Mouse (Mus musculus) C3H10T1/2 (cell line): ENCODE measurements around the gene Olfr1043. TPM values are rescaled to one million over a fixed set of nuclear protein-coding genes. Genes with fewer than 3 reads are reported as not detected.

Source experiments
- polyA plus RNA-seq, 2 experiments: library from polyadenylated mRNA; unstranded; fragments of >200 nt; fragmentation: generic; extraction: Trizol; gene quantifications; one replicate each; pipeline ENCODE4 v1.2.1; 2012; ENCODE audit warnings: missing spikeins in 2 of 2

The Olfr1043 gene
- polyA plus RNA-seq, result not detected

DNA sequence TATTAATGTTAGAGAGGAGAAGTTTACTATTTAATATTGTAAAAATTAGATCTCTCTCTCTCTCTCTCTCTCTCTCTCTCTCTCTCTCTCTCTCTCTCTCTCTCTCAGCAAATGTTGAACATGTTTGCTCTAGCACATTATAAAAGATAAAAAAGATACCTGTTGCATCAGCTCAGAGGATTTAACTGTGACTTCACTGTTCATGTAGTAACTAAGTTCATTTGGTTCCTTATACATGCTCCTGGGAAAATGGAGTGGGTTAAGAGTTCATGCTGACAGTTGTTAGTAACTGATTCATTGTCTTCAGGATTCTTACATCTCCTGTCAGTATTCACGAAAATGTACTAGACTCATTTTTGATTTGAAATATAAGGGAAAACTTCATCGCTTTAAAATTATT is at the start of gene Olfr1043:
Gene Olfr1043 (minus strand): TSS at position 101 of the 400 bp plus-strand sequence.

DNA sequence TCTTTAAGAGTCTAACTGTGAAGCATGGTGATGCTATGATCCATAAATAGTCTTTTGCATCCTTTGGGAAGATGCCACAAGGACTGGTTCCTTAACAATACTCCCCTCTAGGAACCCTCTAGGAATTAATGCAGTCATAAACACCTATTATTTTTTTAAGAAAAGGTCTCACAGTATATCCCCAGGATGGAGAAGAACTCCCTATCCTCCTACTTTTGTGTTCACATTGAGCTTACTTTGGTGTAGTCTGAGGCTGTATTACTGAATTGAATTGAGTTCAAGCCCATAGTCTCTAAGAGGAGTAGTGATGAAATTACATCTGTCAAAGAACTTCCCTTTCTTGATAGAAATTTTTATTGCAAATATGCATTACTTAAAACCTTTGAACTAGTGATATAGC is 35.6 kb upstream of the Olfr1043 start, which contains the start of gene Olfr1045:
Gene Olfr1045 (minus strand): TSS at position 101 of the 400 bp plus-strand sequence.

DNA sequence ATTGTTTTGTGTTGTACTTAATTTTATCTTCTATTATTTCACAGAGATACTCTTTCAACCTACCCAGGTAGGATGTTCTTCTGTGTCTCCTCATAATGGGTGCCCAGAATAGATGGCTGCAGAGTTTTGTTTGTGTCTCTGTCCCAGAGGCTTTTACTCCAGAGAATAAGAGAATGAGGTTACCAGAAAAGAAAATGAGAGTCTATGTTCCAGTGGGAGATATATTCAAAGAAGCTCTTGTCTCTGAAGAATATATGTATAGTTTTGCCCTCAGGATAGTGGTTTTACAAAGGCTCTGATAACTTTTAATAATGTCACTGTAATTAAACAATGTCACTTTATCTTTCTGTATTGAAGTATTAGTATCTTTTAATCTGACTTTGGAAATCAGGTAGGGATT is 18.3 kb upstream of the Olfr1043 start, which contains the start of gene Olfr52:
Gene Olfr52 (minus strand): TSS at position 101 of the 400 bp plus-strand sequence.

DNA sequence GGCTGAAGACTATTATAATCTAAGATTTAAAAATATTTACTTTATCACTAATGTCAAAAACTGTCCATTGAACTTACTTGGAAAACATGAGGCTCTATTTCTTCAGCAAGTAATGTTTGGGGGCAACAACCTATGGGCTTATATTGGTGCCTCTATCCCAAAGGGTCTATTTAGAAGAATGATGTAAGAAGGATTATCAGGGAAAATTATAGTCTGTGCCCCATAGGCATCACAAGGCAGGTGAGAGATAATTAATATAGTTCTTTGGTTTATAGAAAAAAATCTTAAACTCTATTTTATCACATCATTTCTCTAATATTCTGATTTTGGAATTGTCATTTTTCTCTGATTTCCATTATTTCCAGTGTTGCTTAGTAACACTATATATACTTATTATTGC is 10.4 kb upstream of the Olfr1043 start, which contains the start of gene Olfr1044:
Gene Olfr1044 (minus strand): TSS at position 101 of the 400 bp plus-strand sequence.

DNA sequence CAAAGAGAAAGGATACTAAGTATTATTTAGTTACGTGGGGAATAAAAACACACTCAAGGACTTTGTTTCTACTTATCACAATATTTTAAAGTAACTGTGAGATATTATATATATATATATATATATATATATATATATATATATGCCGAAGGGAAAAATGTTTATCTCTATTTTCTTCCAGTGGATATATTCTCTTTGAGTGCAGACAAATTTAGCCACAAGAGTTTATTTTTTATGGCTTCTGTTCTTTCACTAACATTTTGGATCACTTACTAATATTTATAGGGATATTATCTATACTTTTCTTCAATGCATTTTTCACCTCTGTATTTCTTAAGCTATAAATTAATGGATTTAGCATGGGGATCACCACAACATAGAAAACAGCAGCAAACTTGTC is 5.6 kb downstream of the Olfr1043 start, which contains the start of gene Olfr1042:
Gene Olfr1042 (minus strand): TSS at position 101 of the 400 bp plus-strand sequence.

DNA sequence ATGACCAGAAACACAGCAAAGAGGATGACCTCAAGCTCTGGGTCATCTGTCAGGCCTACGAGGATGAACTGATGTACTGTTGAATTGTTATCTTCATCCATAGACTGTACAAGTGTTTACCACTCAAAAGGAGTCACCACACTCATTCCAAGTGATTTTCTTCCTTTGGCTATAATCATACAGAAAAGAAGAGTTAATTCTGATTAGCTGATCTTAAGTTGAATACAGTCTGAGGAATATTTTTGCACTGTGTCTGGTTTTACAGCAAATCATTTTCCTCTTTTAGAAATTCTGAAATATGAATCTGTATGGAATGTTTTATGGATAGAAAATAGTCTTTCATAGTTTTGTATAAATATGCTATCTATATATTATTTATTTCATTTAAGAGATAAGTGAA is 20.7 kb downstream of the Olfr1043 start, which contains the start of gene Olfr1040:
Gene Olfr1040 (minus strand): TSS at position 101 of the 400 bp plus-strand sequence.

DNA sequence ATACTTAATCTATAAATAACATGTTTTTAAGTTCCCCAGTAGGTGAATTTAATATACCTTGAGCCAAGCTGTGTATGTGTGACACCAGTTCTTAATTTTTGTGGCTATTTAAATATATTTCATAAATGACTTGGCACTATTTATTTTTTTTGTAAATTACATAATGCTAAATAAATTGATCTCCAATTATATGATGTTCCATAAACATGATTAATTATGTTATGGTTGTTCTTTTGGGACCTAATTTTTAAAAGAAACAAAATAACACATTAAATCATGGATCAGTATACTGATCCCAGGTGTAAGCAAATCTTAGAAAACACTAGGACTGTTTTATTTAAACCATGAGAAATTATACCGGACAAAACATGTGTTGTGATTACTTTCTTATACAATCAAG is 31.5 kb downstream of the Olfr1043 start, which contains the start of gene Olfr1039:
Gene Olfr1039 (minus strand): TSS at position 101 of the 400 bp plus-strand sequence.

Other genes with a start within 250 kb of the Olfr1043 start
- not detected for gene Olfr1026, start 246.0 kb downstream of the Olfr1043 start, polyA plus RNA-seq
- not detected for gene Olfr1028, start 217.1 kb downstream of the Olfr1043 start, polyA plus RNA-seq
- gene Olfr1029, start 193.6 kb downstream of the Olfr1043 start, polyA plus RNA-seq, result not detected
- gene Olfr1030, start 188.2 kb downstream of the Olfr1043 start, polyA plus RNA-seq, result not detected
- gene Olfr1031, start 177.2 kb downstream of the Olfr1043 start, polyA plus RNA-seq, result not detected
- not detected for gene Olfr1032, start 162.0 kb downstream of the Olfr1043 start, polyA plus RNA-seq
- gene Olfr1033, start 146.9 kb downstream of the Olfr1043 start, polyA plus RNA-seq, result not detected
- gene Olfr1034, start 121.7 kb downstream of the Olfr1043 start, polyA plus RNA-seq, result not detected
- gene Olfr1036, start 93.5 kb downstream of the Olfr1043 start, polyA plus RNA-seq, result not detected
- not detected for gene Olfr1037, start 80.1 kb downstream of the Olfr1043 start, polyA plus RNA-seq
- not detected for gene Olfr1039, start 31.6 kb downstream of the Olfr1043 start, polyA plus RNA-seq
- gene Olfr1040, start 20.8 kb downstream of the Olfr1043 start, polyA plus RNA-seq, result not detected
- not detected for gene Olfr1042, start 5.7 kb downstream of the Olfr1043 start, polyA plus RNA-seq
- not detected for gene Olfr1044, start 10.3 kb upstream of the Olfr1043 start, polyA plus RNA-seq
- gene Olfr52, start 18.2 kb upstream of the Olfr1043 start, polyA plus RNA-seq, result not detected
- gene Olfr1045, start 35.5 kb upstream of the Olfr1043 start, polyA plus RNA-seq, result not detected
- gene Olfr1046, start 51.8 kb upstream of the Olfr1043 start, polyA plus RNA-seq, result not detected
- gene Olfr1047, start 63.9 kb upstream of the Olfr1043 start, polyA plus RNA-seq, result not detected
- not detected for gene Olfr1048, start 72.8 kb upstream of the Olfr1043 start, polyA plus RNA-seq
- gene Olfr1049, start 90.8 kb upstream of the Olfr1043 start, polyA plus RNA-seq, result not detected
- not detected for gene Olfr1051, start 111.6 kb upstream of the Olfr1043 start, polyA plus RNA-seq
- gene Olfr1052, start 124.9 kb upstream of the Olfr1043 start, polyA plus RNA-seq, result not detected
- not detected for gene Olfr1053, start 147.8 kb upstream of the Olfr1043 start, polyA plus RNA-seq
- not detected for gene Olfr1054, start 167.9 kb upstream of the Olfr1043 start, polyA plus RNA-seq
- gene Olfr1055, start 182.8 kb upstream of the Olfr1043 start, polyA plus RNA-seq, result not detected
- gene Olfr1056, start 194.9 kb upstream of the Olfr1043 start, polyA plus RNA-seq, result not detected
- gene Olfr1057, start 210.9 kb upstream of the Olfr1043 start, polyA plus RNA-seq, result not detected
- not detected for gene Olfr1058, start 221.0 kb upstream of the Olfr1043 start, polyA plus RNA-seq
- gene Olfr1061, start 246.5 kb upstream of the Olfr1043 start, polyA plus RNA-seq, result not detected